Mouse (Mus musculus) cerebellum, adult 2 months (tissue): Measurements from ENCODE around the gene Pgc. TPM values are rescaled to one million over a fixed set of nuclear protein-coding genes. Genes with fewer than 3 reads are reported as not detected.

ENCODE experiments used
- DNase-seq, 2 experiments: peaks; one replicate each; pipeline ENCODE4 v3.0.0; 2021
- H3K27ac ChIP-seq: fragments of 200-500 bp; 2 replicates; pipeline ENCODE4 v1.5.1; 2012; ENCODE audit warnings: low read length, control low read depth, inconsistent platforms; ENCODE audit not compliant: insufficient read depth
- H3K27me3 ChIP-seq: fragments of 200-500 bp; 2 replicates; pipeline ENCODE4 v1.6.1; 2012; ENCODE audit warnings: inconsistent platforms, mild to moderate bottlenecking, low read length, moderate library complexity; ENCODE audit not compliant: control insufficient read depth, insufficient read depth
- H3K4me1 ChIP-seq: fragments of 200-500 bp; 2 replicates; pipeline ENCODE4 v1.6.1; 2011; ENCODE audit warnings: low read length; ENCODE audit not compliant: control insufficient read depth, insufficient read depth
- H3K4me3 ChIP-seq: fragments of 200-500 bp; replicated peaks from 2 replicates; pipeline ENCODE3; 2011; ENCODE audit warnings: mild to moderate bottlenecking, low read depth, low read length, control low read depth; ENCODE audit not compliant: insufficient read depth
- CTCF ChIP-seq: fragments of 200-500 bp; IDR thresholded peaks from 2 replicates; pipeline ENCODE4 v1.5.1; 2011; ENCODE audit warnings: low read depth, mild to moderate bottlenecking, control low read depth, low read length, moderate library complexity, borderline replicate concordance; ENCODE audit not compliant: insufficient read depth
- POLR2A ChIP-seq: fragments of 200-500 bp; IDR thresholded peaks from 2 replicates; pipeline ENCODE4 v1.6.1; 2011; ENCODE audit warnings: low read length, control low read depth, borderline replicate concordance; ENCODE audit not compliant: insufficient read depth
- WGBS: fragments of 180-500 bp; shearing (Covaris S2); methylation state at CpG from one replicate; pipeline ENCODE4 v1.1.7; 2018; 5-methylcytosine and 5-hydroxymethylcytosine counted together
- polyA plus RNA-seq: library from polyadenylated mRNA; depleted of rRNA; stranded (reverse); fragments of >200 nt; gene quantifications from 2 replicates; pipeline ENCODE4 v1.2.3, GENCODE M21; 2012

The Pgc gene
- polyA plus RNA-seq, 1 experiment = 0.31 TPM

GRCm38 (mm10) chr17:47744086-47744485 lies 17.4 kb downstream of the Pgc start:
- Histone ChIP-seq H3K27me3 (no peaks in the 10 kb centered on the region), H3K4me3 (no peak overlapping the region), H3K27ac (no peak overlapping the region), H3K4me1 (peaks cover 10% of the 10 kb centered on the region)
- TF ChIP-seq CTCF = no peak
- no peak for TF ChIP-seq POLR2A
- 96% methylated on average over 14 of the region's 14 CpGs for WGBS
- DNase-seq = no peak

- no peak overlapping the region for H3K4me3 ChIP-seq
- no peak overlapping the region for H3K27ac ChIP-seq
- DNase-seq = no peak
- 89% methylated on average over 10 of the region's 10 CpGs for WGBS
- H3K4me1 ChIP-seq = peaks cover 7% of the 10 kb centered on the region; the same call in 1 of the 2 replicates
- no peaks in the 10 kb centered on the region for H3K27me3 ChIP-seq
- no peak for TF ChIP-seq POLR2A
- TF ChIP-seq CTCF = no peak
Observed at GRCm38 (mm10) chr17:47744746-47745368, 18.2 kb downstream of the Pgc start.

- DNase-seq = no peak
- Histone ChIP-seq H3K4me3 (no peak overlapping the region), H3K27ac (peak overlapping the region; percentile 23; the same call in 1 of the 2 replicates), H3K27me3 (no peaks in the 10 kb centered on the region), H3K4me1 (peaks cover 7% of the 10 kb centered on the region; the same call in 1 of the 2 replicates)
- 40% methylated on average over 14 of the region's 14 CpGs for WGBS
- no peak for TF ChIP-seq POLR2A
- TF ChIP-seq CTCF = no peak
Observed at GRCm38 (mm10) chr17:47748791-47749553, 22.3 kb downstream of the Pgc start.

GRCm38 (mm10) chr17:47749626-47750025 lies 23.0 kb downstream of the Pgc start:
- Histone ChIP-seq H3K4me1 (peaks cover 7% of the 10 kb centered on the region; the same call in 1 of the 2 replicates), H3K27me3 (no peaks in the 10 kb centered on the region), H3K27ac (no peak overlapping the region), H3K4me3 (no peak overlapping the region)
- no peak for DNase-seq
- TF ChIP-seq CTCF = no peak
- TF ChIP-seq POLR2A = no peak
- WGBS = 76% methylated on average over 3 of the region's 3 CpGs

- Histone ChIP-seq H3K4me1 (peaks cover 7% of the 10 kb centered on the region; the same call in 1 of the 2 replicates), H3K27me3 (no peaks in the 10 kb centered on the region), H3K27ac (no peak overlapping the region), H3K4me3 (no peak overlapping the region)
- WGBS = 68% methylated on average over 6 of the region's 6 CpGs
- TF ChIP-seq CTCF (no peak), POLR2A (no peak)
- no peak for DNase-seq
Observed at GRCm38 (mm10) chr17:47750101-47750500, 23.5 kb downstream of the Pgc start.

GRCm38 (mm10) chr17:47751811-47752210 lies 25.2 kb downstream of the Pgc start:
- no peak for DNase-seq
- no peaks in the 10 kb centered on the region for H3K27me3 ChIP-seq
- peaks cover 11% of the 10 kb centered on the region for H3K4me1 ChIP-seq
- no peak overlapping the region for H3K27ac ChIP-seq
- TF ChIP-seq CTCF (no peak), POLR2A (no peak)
- H3K4me3 ChIP-seq = no peak overlapping the region
- WGBS = 72% methylated on average over 5 of the region's 5 CpGs

GRCm38 (mm10) chr17:47753130-47753775 lies 26.6 kb downstream of the Pgc start:
- no peak for DNase-seq
- WGBS = 84% methylated on average over 8 of the region's 8 CpGs

More at GRCm38 (mm10) chr17:47753130-47753775, 26.6 kb downstream of the Pgc start:
- TF ChIP-seq CTCF (no peak), POLR2A (no peak)
- H3K27me3 ChIP-seq = no peaks in the 10 kb centered on the region
- H3K4me3 ChIP-seq = no peak overlapping the region
- no peak overlapping the region for H3K27ac ChIP-seq
- H3K4me1 ChIP-seq = peaks cover 17% of the 10 kb centered on the region
